Mouse (Mus musculus) heart, embryonic 10.5 days (tissue): ENCODE data around the gene Rassf1. TPM values are rescaled to one million over a fixed set of nuclear protein-coding genes. Genes with fewer than 3 reads are reported as not detected.

Experiments used
- DNase-seq: peaks from one replicate; pipeline ENCODE4 v3.0.0-alpha.2; 2017; ENCODE audit warnings: low spot score
- H3K27ac ChIP-seq: fragments of 300-500 bp; sonication (generic); 2 replicates; pipeline ENCODE4 v1.5.1; 2016; ENCODE audit warnings: mild to moderate bottlenecking
- H3K27me3 ChIP-seq: fragments of 300-500 bp; sonication (generic); 2 replicates; pipeline ENCODE4 v1.6.1; 2016; ENCODE audit warnings: mild to moderate bottlenecking; ENCODE audit not compliant: poor library complexity, insufficient read depth, severe bottlenecking
- H3K36me3 ChIP-seq: fragments of 300-500 bp; sonication (generic); 2 replicates; pipeline ENCODE4 v1.6.1; 2016; ENCODE audit warnings: mild to moderate bottlenecking, moderate library complexity
- H3K4me1 ChIP-seq: fragments of 300-500 bp; sonication (generic); 2 replicates; pipeline ENCODE4 v1.6.1; 2016; ENCODE audit warnings: mild to moderate bottlenecking
- H3K4me3 ChIP-seq: fragments of 300-500 bp; sonication (generic); 2 replicates; pipeline ENCODE4 v1.5.1; 2016; ENCODE audit warnings: mild to moderate bottlenecking, moderate library complexity
- H3K9me3 ChIP-seq: fragments of 300-500 bp; sonication (generic); 2 replicates; pipeline ENCODE4 v1.6.1; 2016; ENCODE audit warnings: mild to moderate bottlenecking, moderate library complexity
- WGBS: fragments of 180-500 bp; shearing (Covaris S2); methylation state at CpG from one replicate; pipeline ENCODE4 v1.1.7; 2016; 5-methylcytosine and 5-hydroxymethylcytosine counted together
- polyA plus RNA-seq: library from polyadenylated mRNA; unstranded; fragments of >200 nt; fragmentation: Nextera tagmentation; extraction: Ambion mirVana; gene quantifications from 2 replicates; pipeline ENCODE4 v1.2.1, GENCODE M21; 2016

Rassf1 gene
- polyA plus RNA-seq, 1 experiment from 2014 or later, result 51.7 TPM

DNA sequence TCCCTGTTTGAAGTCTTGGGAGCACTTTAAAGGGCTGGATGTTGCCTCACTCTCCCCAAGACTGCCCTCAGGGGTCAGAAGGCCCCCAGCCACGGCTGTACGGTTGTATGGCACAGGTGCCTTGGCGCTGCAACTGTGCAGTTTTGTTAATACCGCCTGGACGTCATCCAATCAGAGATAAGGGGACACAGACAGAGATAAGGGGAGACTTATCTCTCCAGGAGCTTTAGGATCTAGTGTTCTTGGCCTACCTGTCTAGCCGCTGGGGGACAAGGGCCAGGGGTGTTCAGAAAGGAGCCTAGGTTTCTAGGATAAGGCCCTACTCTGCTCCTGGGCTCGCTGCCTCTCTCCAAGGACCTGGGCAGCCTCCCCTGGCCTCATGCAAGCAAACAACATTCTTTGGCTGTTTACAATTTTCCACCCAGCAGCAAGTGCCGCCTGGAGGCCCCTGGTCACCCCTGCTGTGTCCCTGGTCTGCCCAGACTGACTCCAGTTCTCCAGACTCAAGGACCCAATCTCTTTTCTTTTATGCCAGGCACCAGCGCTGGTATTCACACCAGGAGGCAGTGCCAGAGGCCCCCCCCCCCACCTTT is 56.4 kb downstream of the Rassf1 start:
- H3K4me1 ChIP-seq, result peaks cover 87% of the 10 kb centered on the region
- H3K4me3 ChIP-seq, result peak overlapping the region; percentile 20; the same call in 1 of the 2 replicates
- H3K27ac ChIP-seq, result peak overlapping the region; percentile 48
- no peaks in the 10 kb centered on the region for H3K36me3 ChIP-seq
- H3K27me3 ChIP-seq, result peaks cover 37% of the 10 kb centered on the region
- DNase-seq, result no peak
- no peaks in the 10 kb centered on the region for H3K9me3 ChIP-seq
- WGBS, result 34% methylated on average over 9 of the region's 9 CpGs

- Histone ChIP-seq H3K4me3 (peak within 1 kb of the TSS; percentile 20; the same call in 1 of the 2 replicates), H3K27me3 (peaks cover 26% of the 10 kb centered on the region), H3K27ac (peak within 1 kb of the TSS; percentile 48), H3K4me1 (peaks cover 89% of the 10 kb centered on the region), H3K9me3 (no peaks in the 10 kb centered on the region), H3K36me3 (peaks cover 4% of the 10 kb centered on the region)
- 38% methylated on average over 12 of the region's 12 CpGs for WGBS
- no peak for DNase-seq
Observed at GRCm38 (mm10) chr9:107608741-107609432, 57.5 kb downstream of the Rassf1 start, which contains the start of gene Sema3b. Gene Sema3b, minus strand, starts transcription at chr9:107609229.

DNA sequence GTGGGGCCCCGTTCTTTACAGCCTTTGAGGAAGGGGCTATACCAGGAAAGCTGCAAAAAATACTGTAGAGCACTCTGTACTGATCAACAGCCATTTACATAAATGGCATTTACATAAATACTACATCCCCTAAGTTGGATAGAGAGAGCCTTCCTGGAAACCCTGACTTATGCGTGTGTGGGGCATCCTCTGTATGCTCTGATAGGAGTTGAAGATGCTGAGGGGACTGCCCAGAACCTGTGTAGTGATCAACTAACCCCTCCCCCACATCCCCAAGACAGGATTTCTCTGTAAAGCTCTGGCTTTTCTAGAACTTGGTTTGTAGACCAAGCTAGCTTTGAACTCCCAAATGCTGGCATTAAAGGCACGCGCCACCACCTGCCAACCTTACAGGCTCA is 58.1 kb downstream of the Rassf1 start:
- 65% methylated on average over 4 of the region's 4 CpGs for WGBS
- DNase-seq, result no peak
- Histone ChIP-seq H3K4me3 (no peak overlapping the region), H3K27me3 (peaks cover 20% of the 10 kb centered on the region), H3K9me3 (no peaks in the 10 kb centered on the region), H3K4me1 (peaks cover 88% of the 10 kb centered on the region), H3K27ac (peak overlapping the region; percentile 48; the same call in 1 of the 2 replicates), H3K36me3 (peaks cover 10% of the 10 kb centered on the region)

DNA sequence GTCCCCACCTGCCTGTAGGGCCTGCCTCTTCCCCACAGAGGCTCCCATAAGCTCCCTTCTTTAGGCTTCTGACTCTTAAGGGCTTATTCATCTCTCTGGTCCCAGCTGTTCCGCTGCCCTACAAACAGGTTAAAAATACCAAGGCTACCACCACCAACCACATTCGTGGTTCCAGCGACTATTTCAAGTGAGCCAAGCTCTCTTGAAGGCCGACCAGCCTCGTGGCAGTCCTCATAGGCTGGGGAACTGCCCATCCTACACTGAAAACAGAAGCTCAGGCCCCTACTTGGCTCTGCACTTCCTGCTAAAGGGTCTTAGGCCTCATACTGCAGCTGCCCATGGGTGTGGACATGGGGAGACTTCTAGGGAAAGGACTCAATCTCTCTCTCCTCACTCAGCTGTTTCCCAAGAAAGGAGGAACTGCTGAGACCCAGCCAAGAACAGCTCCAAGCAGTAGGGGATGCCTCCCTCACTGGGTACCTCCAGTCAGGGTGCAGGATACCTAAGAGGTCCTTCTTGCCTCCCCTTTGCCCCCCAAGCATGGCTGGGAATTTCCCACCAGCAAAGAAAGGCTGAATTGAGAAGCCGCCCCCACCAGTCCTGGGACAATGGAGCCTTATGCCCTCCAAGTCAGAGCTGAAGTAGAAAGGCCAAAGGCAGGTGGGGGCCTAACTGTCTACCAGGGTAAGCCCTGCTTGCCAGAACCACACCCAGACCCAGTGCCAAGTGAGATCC is 60.3 kb downstream of the Rassf1 start:
- Histone ChIP-seq H3K4me3 (peak overlapping the region; percentile 63), H3K4me1 (peaks cover 78% of the 10 kb centered on the region)
- 54% methylated on average over 6 of the region's 6 CpGs for WGBS

More for the DNA sequence above, 60.3 kb downstream of the Rassf1 start:
- Histone ChIP-seq H3K27me3 (peaks cover 5% of the 10 kb centered on the region; the same call in 1 of the 2 replicates), H3K9me3 (no peaks in the 10 kb centered on the region), H3K36me3 (peaks cover 32% of the 10 kb centered on the region), H3K27ac (peak overlapping the region; percentile 96)
- no peak for DNase-seq

Other genes starting within 250 kb of the Rassf1 start
- gene Hemk1, start 213.2 kb upstream of the Rassf1 start, polyA plus RNA-seq, result 13.4 and 14.6 TPM in 2 replicates
- 0.74 and 1.2 TPM in 2 replicates for gene 6430571L13Rik, start 211.0 kb upstream of the Rassf1 start, polyA plus RNA-seq
- gene Cacna2d2, start 151.9 kb upstream of the Rassf1 start, polyA plus RNA-seq, result 6.8 TPM in 2 replicates
- 42.7 and 46.8 TPM in 2 replicates for gene Tmem115, start 17.6 kb upstream of the Rassf1 start, polyA plus RNA-seq
- 24.1 and 24.5 TPM in 2 replicates for gene Cyb561d2, start 9.4 kb upstream of the Rassf1 start, polyA plus RNA-seq
- gene Nprl2, start 9.3 kb upstream of the Rassf1 start, polyA plus RNA-seq, result 28.3 and 33.1 TPM in 2 replicates
- gene Zmynd10, start 4.3 kb upstream of the Rassf1 start, polyA plus RNA-seq, result 0.17 TPM in 1 of 2 replicates, not detected in the other
- 64.7 and 70.0 TPM in 2 replicates for gene Tusc2, start 11.7 kb downstream of the Rassf1 start, polyA plus RNA-seq
- 116 and 128 TPM in 2 replicates for gene Hyal2, start 16.4 kb downstream of the Rassf1 start, polyA plus RNA-seq
- gene Hyal1, start 25.4 kb downstream of the Rassf1 start, polyA plus RNA-seq, result 4.9 and 6.8 TPM in 2 replicates
- 14.8 and 15.3 TPM in 2 replicates for gene Naa80, start 27.3 kb downstream of the Rassf1 start, polyA plus RNA-seq
- gene Hyal3, start 29.3 kb downstream of the Rassf1 start, polyA plus RNA-seq, result 0.36 and 0.70 TPM in 2 replicates
- gene Ifrd2, start 36.1 kb downstream of the Rassf1 start, polyA plus RNA-seq, result 58.0 and 62.8 TPM in 2 replicates
- 4.9 and 8.2 TPM in 2 replicates for gene Sema3b, start 57.7 kb downstream of the Rassf1 start, polyA plus RNA-seq
- gene Gnai2, start 83.8 kb downstream of the Rassf1 start, polyA plus RNA-seq, result 359 and 404 TPM in 2 replicates
- 4.2 and 4.5 TPM in 2 replicates for gene Slc38a3, start 118.0 kb downstream of the Rassf1 start, polyA plus RNA-seq
- gene Gnat1, start 128.2 kb downstream of the Rassf1 start, polyA plus RNA-seq, result 1.2 and 3.2 TPM in 2 replicates
- gene Sema3f, start 158.9 kb downstream of the Rassf1 start, polyA plus RNA-seq, result 4.7 and 13.2 TPM in 2 replicates
- gene Rbm5, start 219.4 kb downstream of the Rassf1 start, polyA plus RNA-seq, result 131 and 159 TPM in 2 replicates